Mouse (Mus musculus) stomach, embryonic 16.5 days (tissue): ENCODE measurements around the gene Ptpn12. TPM values are rescaled to one million over a fixed set of nuclear protein-coding genes. Genes with fewer than 3 reads are reported as not detected.

Experiments
- ATAC-seq: fragments of 200-750 bp; cut with Nextera tagmentation; 2 replicates; pipeline ENCODE4 v1.8.0; 2017; ENCODE audit warnings: moderate number of reproducible peaks, moderate TSS enrichment; ENCODE audit not compliant: insufficient read depth, low FRiP score
- H3K27ac ChIP-seq: fragments of 300-500 bp; sonication (generic); 2 replicates; pipeline ENCODE4 v1.5.1; 2014; ENCODE audit warnings: low read length
- H3K27me3 ChIP-seq: fragments of 300-500 bp; sonication (generic); 2 replicates; pipeline ENCODE4 v1.6.1; 2014; ENCODE audit warnings: low read length, control low read depth, mixed read lengths; ENCODE audit not compliant: control insufficient read depth, insufficient read depth
- H3K36me3 ChIP-seq: fragments of 300-500 bp; sonication (generic); 2 replicates; pipeline ENCODE4 v1.6.1; 2014; ENCODE audit warnings: low read length; ENCODE audit not compliant: control insufficient read depth, insufficient read depth
- H3K4me1 ChIP-seq: fragments of 300-500 bp; sonication (generic); 2 replicates; pipeline ENCODE4 v1.6.1; 2014; ENCODE audit warnings: low read length, control low read depth, mixed read lengths; ENCODE audit not compliant: control insufficient read depth, insufficient read depth
- H3K4me2 ChIP-seq: fragments of 300-500 bp; sonication (generic); 2 replicates; pipeline ENCODE4 v1.6.1; 2014; ENCODE audit warnings: low read depth, low read length, mixed read lengths
- H3K4me3 ChIP-seq: fragments of 300-500 bp; sonication (generic); replicated peaks from 2 replicates; pipeline ENCODE4 v1.5.1; 2014; ENCODE audit warnings: mild to moderate bottlenecking, low read length
- H3K9ac ChIP-seq: fragments of 300-500 bp; sonication (generic); 2 replicates; pipeline ENCODE4 v1.6.1; 2014; ENCODE audit warnings: low read length
- H3K9me3 ChIP-seq: fragments of 300-500 bp; sonication (generic); replicated peaks from 2 replicates; pipeline ENCODE4 v1.6.1; 2016; ENCODE audit warnings: low read length, control low read depth; ENCODE audit not compliant: control insufficient read depth
- WGBS: fragments of 180-500 bp; shearing (Covaris S2); extraction: QIAGEN DNeasy Blood & Tissue Kit; methylation state at CpG from one replicate; pipeline ENCODE4 v1.1.7; 2014; 5-methylcytosine and 5-hydroxymethylcytosine counted together
- polyA plus RNA-seq: library from polyadenylated mRNA; unstranded; fragments of >200 nt; fragmentation: Nextera tagmentation; extraction: Ambion mirVana; gene quantifications from 2 replicates; pipeline ENCODE4 v1.2.1, GENCODE M21; 2015

Ptpn12 gene
- polyA plus RNA-seq, 1 experiment from 2014 or later: 15.0 TPM

GRCm38 (mm10) chr5:20967942-20968341 is 87.8 kb downstream of the Ptpn12 start:
- no peak for ATAC-seq
- Histone ChIP-seq H3K36me3 (no peaks in the 10 kb centered on the region), H3K4me3 (no peak overlapping the region), H3K27ac (no peak overlapping the region), H3K4me1 (no peaks in the 10 kb centered on the region), H3K9ac (no peak overlapping the region), H3K27me3 (no peaks in the 10 kb centered on the region), H3K9me3 (no peaks in the 10 kb centered on the region), H3K4me2 (no peak overlapping the region)
- 43% methylated on average over 4 of the region's 4 CpGs for WGBS

- no peaks in the 10 kb centered on the region for H3K9me3 ChIP-seq
- WGBS: 81% methylated on average over 6 of the region's 6 CpGs
- no peaks in the 10 kb centered on the region for H3K36me3 ChIP-seq
- H3K4me3 ChIP-seq: no peak overlapping the region
- ATAC-seq: no peak
- H3K27me3 ChIP-seq: no peaks in the 10 kb centered on the region
- no peak overlapping the region for H3K4me2 ChIP-seq
- no peak overlapping the region for H3K27ac ChIP-seq
- no peaks in the 10 kb centered on the region for H3K4me1 ChIP-seq
- no peak overlapping the region for H3K9ac ChIP-seq
Measured at GRCm38 (mm10) chr5:20964446-20964845, 91.3 kb downstream of the Ptpn12 start.

GRCm38 (mm10) chr5:20963295-20963694 is 92.4 kb downstream of the Ptpn12 start:
- H3K27ac ChIP-seq: no peak overlapping the region
- no peaks in the 10 kb centered on the region for H3K27me3 ChIP-seq
- no peaks in the 10 kb centered on the region for H3K9me3 ChIP-seq
- no peak for ATAC-seq
- no peaks in the 10 kb centered on the region for H3K36me3 ChIP-seq
- H3K9ac ChIP-seq: no peak overlapping the region
- whole genome bisulfite sequencing: 90% methylated on average over 9 of the region's 9 CpGs
- H3K4me3 ChIP-seq: no peak overlapping the region
- no peaks in the 10 kb centered on the region for H3K4me1 ChIP-seq
- no peak overlapping the region for H3K4me2 ChIP-seq

- no peaks in the 10 kb centered on the region for H3K27me3 ChIP-seq
Measured at GRCm38 (mm10) chr5:20960927-20961326, 94.8 kb downstream of the Ptpn12 start.

GRCm38 (mm10) chr5:20956298-20956697 is 99.4 kb downstream of the Ptpn12 start, which contains the start of gene Rsbn1l:
TSS of gene Rsbn1l (minus strand) at chr5:20956398.
- peaks cover 9% of the 10 kb centered on the region for H3K4me1 ChIP-seq
- peaks cover 7% of the 10 kb centered on the region; the same call in 1 of the 2 replicates for H3K36me3 ChIP-seq
- peaks cover 5% of the 10 kb centered on the region; the same call in 1 of the 2 replicates for H3K9me3 ChIP-seq
- H3K27me3 ChIP-seq: no peaks in the 10 kb centered on the region
- no peak within 1 kb of the TSS for H3K4me3 ChIP-seq
- no peak for ATAC-seq
- no peak within 1 kb of the TSS for H3K9ac ChIP-seq
- H3K27ac ChIP-seq: no peak within 1 kb of the TSS
- WGBS: 95% methylated on average over 3 of the region's 3 CpGs
- peak within 1 kb of the TSS; percentile 11; the same call in 1 of the 2 replicates for H3K4me2 ChIP-seq

More at GRCm38 (mm10) chr5:20960927-20961326, 94.8 kb downstream of the Ptpn12 start:
- Histone ChIP-seq H3K9ac (no peak overlapping the region), H3K9me3 (peaks cover 5% of the 10 kb centered on the region; the same call in 1 of the 2 replicates), H3K4me2 (no peak overlapping the region), H3K4me3 (no peak overlapping the region), H3K4me1 (no peaks in the 10 kb centered on the region), H3K36me3 (peaks cover 7% of the 10 kb centered on the region; the same call in 1 of the 2 replicates), H3K27ac (no peak overlapping the region)
- no peak for ATAC-seq
- 87% methylated on average over 2 of the region's 2 CpGs for WGBS

- peaks cover 5% of the 10 kb centered on the region; the same call in 1 of the 2 replicates for H3K9me3 ChIP-seq
- H3K27me3 ChIP-seq: no peaks in the 10 kb centered on the region
- H3K36me3 ChIP-seq: peaks cover 7% of the 10 kb centered on the region; the same call in 1 of the 2 replicates
- peaks cover 9% of the 10 kb centered on the region for H3K4me1 ChIP-seq
- peak overlapping the region; percentile 11; the same call in 1 of the 2 replicates for H3K4me2 ChIP-seq
- H3K4me3 ChIP-seq: no peak overlapping the region
- no peak overlapping the region for H3K9ac ChIP-seq
- no peak for ATAC-seq
- WGBS: 41% methylated on average over 13 of the region's 13 CpGs
- H3K27ac ChIP-seq: no peak overlapping the region
Measured at GRCm38 (mm10) chr5:20955114-20955835, 100.4 kb downstream of the Ptpn12 start.

GRCm38 (mm10) chr5:20952337-20952925 is 103.3 kb downstream of the Ptpn12 start:
- WGBS: 19% methylated on average over 9 of the region's 9 CpGs
- H3K27ac ChIP-seq: peak overlapping the region; percentile 99

GRCm38 (mm10) chr5:20951666-20952281 is 103.9 kb downstream of the Ptpn12 start:
- ATAC-seq: peak; percentile 99
- H3K9ac ChIP-seq: peak overlapping the region; percentile 98

More at GRCm38 (mm10) chr5:20952337-20952925, 103.3 kb downstream of the Ptpn12 start:
- no peaks in the 10 kb centered on the region for H3K27me3 ChIP-seq
- H3K9me3 ChIP-seq: peaks cover 5% of the 10 kb centered on the region; the same call in 1 of the 2 replicates
- H3K4me1 ChIP-seq: peaks cover 15% of the 10 kb centered on the region
- peak overlapping the region; percentile 98 for H3K4me3 ChIP-seq
- no peak for ATAC-seq
- peaks cover 7% of the 10 kb centered on the region; the same call in 1 of the 2 replicates for H3K36me3 ChIP-seq
- peak overlapping the region; percentile 76 for H3K4me2 ChIP-seq
- H3K9ac ChIP-seq: peak overlapping the region; percentile 74

More at GRCm38 (mm10) chr5:20951666-20952281, 103.9 kb downstream of the Ptpn12 start:
- H3K4me1 ChIP-seq: peaks cover 15% of the 10 kb centered on the region
- peak overlapping the region; percentile 76 for H3K4me2 ChIP-seq
- no peaks in the 10 kb centered on the region for H3K27me3 ChIP-seq
- peak overlapping the region; percentile 98 for H3K4me3 ChIP-seq
- peak overlapping the region; percentile 99 for H3K27ac ChIP-seq
- peaks cover 4% of the 10 kb centered on the region; the same call in 1 of the 2 replicates for H3K36me3 ChIP-seq
- H3K9me3 ChIP-seq: 0 out of 2 replicates have a peak, but pooled peaks cover 5% of the 10 kb centered on the region
- WGBS: under 1% methylated on average over 51 of the region's 51 CpGs
